12 mouse cellular contexts compared by ENCODE assay signal in genomic region chr5:115546536-115546935, GRCm38 (mm10). TPM values are rescaled to one million over a fixed set of nuclear protein-coding genes. Genes with fewer than 3 reads are reported as not detected.
DNase-seq lines count a peak whose midpoint lies in the region; ATAC-seq and TF ChIP-seq lines count a peak whose summit lies in the region.
"Had no signal": no experiment of that assay in that cellular context is flagged by ENCODE, and none has a peak within 500 bp of the region (broad histone marks: within the 10 kb centered on the region; RNA-seq: fewer than 3 reads in every experiment).

No protein-coding gene starts in this region.

- no peak overlapping the region for H3K9ac ChIP-seq in hindbrain, postnatal 0 days (replicated peaks; ENCODE audit: low read length)
- H3K9ac ChIP-seq in midbrain, embryonic 13.5 days (replicated peaks) = peak overlapping the region; percentile 39; the same call in 1 of the 2 replicates
- no peak overlapping the region for H3K9ac ChIP-seq in midbrain, embryonic 14.5 days (replicated peaks; ENCODE audit: low read length)
- H3K9ac ChIP-seq in liver, postnatal 0 days (replicated peaks) = no peak overlapping the region
- H3K9ac ChIP-seq: lung, embryonic 14.5 days had no signal

- H3K27me3 ChIP-seq in hindbrain, embryonic 10.5 days (ENCODE audit: insufficient read depth, poor library complexity, severe bottlenecking) = no peaks in the 10 kb centered on the region
- no peaks in the 10 kb centered on the region for H3K27me3 ChIP-seq in hindbrain, postnatal 0 days (ENCODE audit: insufficient read depth, low read length)
- no peaks in the 10 kb centered on the region for H3K27me3 ChIP-seq in midbrain, embryonic 13.5 days
- no peaks in the 10 kb centered on the region for H3K27me3 ChIP-seq in midbrain, embryonic 14.5 days (ENCODE audit: control insufficient read depth, insufficient read depth, low read length)
- no peaks in the 10 kb centered on the region for H3K27me3 ChIP-seq in limb, embryonic 10.5 days (ENCODE audit: low read depth, poor library complexity, severe bottlenecking)
- no peaks in the 10 kb centered on the region for H3K27me3 ChIP-seq in liver, postnatal 0 days (ENCODE audit: insufficient read depth, low read length)

- WGBS in hindbrain, embryonic 10.5 days = 69% methylated on average over 11 of the region's 11 CpGs
- 73% methylated on average over 11 of the region's 11 CpGs for WGBS in hindbrain, postnatal 0 days
- WGBS in midbrain, embryonic 13.5 days = 71% methylated on average over 11 of the region's 11 CpGs
- 75% methylated on average over 11 of the region's 11 CpGs for WGBS in midbrain, embryonic 14.5 days
- 79% methylated on average over 11 of the region's 11 CpGs for WGBS in limb, embryonic 10.5 days
- WGBS in liver, postnatal 0 days (ENCODE audit: insufficient replicate concordance) = 92% methylated on average over 11 of the region's 11 CpGs

- no peak overlapping the region for H3K4me2 ChIP-seq in hindbrain, postnatal 0 days (ENCODE audit: low read depth, low read length)
- H3K4me2 ChIP-seq in midbrain, embryonic 13.5 days (replicated peaks) = no peak overlapping the region
- no peak overlapping the region for H3K4me2 ChIP-seq in midbrain, embryonic 14.5 days (ENCODE audit: low read length)
- no peak overlapping the region for H3K4me2 ChIP-seq in liver, postnatal 0 days (ENCODE audit: low read depth, low read length)
- H3K4me2 ChIP-seq: lung, embryonic 14.5 days had no signal

- H3K4me1 ChIP-seq in hindbrain, embryonic 10.5 days (replicated peaks) = peaks cover 84% of the 10 kb centered on the region
- H3K4me1 ChIP-seq in hindbrain, postnatal 0 days (ENCODE audit: insufficient read depth, low read length) = peaks cover 12% of the 10 kb centered on the region
- H3K4me1 ChIP-seq in midbrain, embryonic 13.5 days (replicated peaks) = peaks cover 30% of the 10 kb centered on the region
- peaks cover 4% of the 10 kb centered on the region; the same call in 1 of the 2 replicates for H3K4me1 ChIP-seq in midbrain, embryonic 14.5 days (ENCODE audit: control insufficient read depth, insufficient read depth, low read length)
- peaks cover 56% of the 10 kb centered on the region for H3K4me1 ChIP-seq in limb, embryonic 10.5 days
- peaks cover 32% of the 10 kb centered on the region for H3K4me1 ChIP-seq in liver, postnatal 0 days (ENCODE audit: insufficient read depth)

- TF ChIP-seq CTCF in hindbrain, postnatal 0 days (IDR thresholded peaks at IDR 0.05; ENCODE audit: low read depth) = no peak
- TF ChIP-seq CTCF in liver, postnatal 0 days (IDR thresholded peaks at IDR 0.05; ENCODE audit: low read depth) = no peak

- peak; percentile 84 for DNase-seq in cerebellum, adult 11-12 months
- no peak for DNase-seq in cerebellum, postnatal 4 days (ENCODE audit: low spot score in 2 of 2)
- no peak for DNase-seq in hindbrain, embryonic 10.5 days (ENCODE audit: low spot score)
- DNase-seq in hindbrain, postnatal 0 days (ENCODE audit: low spot score) = no peak
- DNase-seq in midbrain, embryonic 14.5 days = no peak
- no peak for DNase-seq in limb, embryonic 10.5 days (ENCODE audit: low spot score)
- DNase-seq in liver, postnatal 0 days = no peak
- DNase-seq: adrenal gland, postnatal 25 days; kidney, adult 18-20 months; layer of hippocampus, adult 9-11 months; lung, embryonic 14.5 days had no signal

- TF ChIP-seq EP300 in liver, postnatal 0 days (IDR thresholded peaks at IDR 0.05; ENCODE audit: low read depth) = no peak

- H3K27ac ChIP-seq in hindbrain, embryonic 10.5 days = peak overlapping the region; percentile 78
- H3K27ac ChIP-seq in hindbrain, postnatal 0 days = no peak overlapping the region
- no peak overlapping the region for H3K27ac ChIP-seq in midbrain, embryonic 13.5 days
- no peak overlapping the region for H3K27ac ChIP-seq in midbrain, embryonic 14.5 days (replicated peaks; ENCODE audit: low read depth, low read length)
- H3K27ac ChIP-seq in limb, embryonic 10.5 days = peak overlapping the region; percentile 43
- no peak overlapping the region for H3K27ac ChIP-seq in liver, postnatal 0 days (ENCODE audit: low read depth)

- no peak for ATAC-seq in hindbrain, postnatal 0 days
- no peak for ATAC-seq in midbrain, embryonic 13.5 days
- ATAC-seq in midbrain, embryonic 14.5 days (ENCODE audit: low FRiP score, low TSS enrichment) = no peak
- no peak for ATAC-seq in liver, postnatal 0 days

- peaks cover 68% of the 10 kb centered on the region for H3K36me3 ChIP-seq in hindbrain, embryonic 10.5 days
- peaks cover 26% of the 10 kb centered on the region; the same call in 1 of the 2 replicates for H3K36me3 ChIP-seq in hindbrain, postnatal 0 days (ENCODE audit: insufficient read depth, low read length)
- peaks cover 36% of the 10 kb centered on the region for H3K36me3 ChIP-seq in midbrain, embryonic 13.5 days
- H3K36me3 ChIP-seq in midbrain, embryonic 14.5 days (ENCODE audit: control insufficient read depth, insufficient read depth, low read length) = peaks cover 31% of the 10 kb centered on the region
- peaks cover 76% of the 10 kb centered on the region for H3K36me3 ChIP-seq in limb, embryonic 10.5 days
- peaks cover 58% of the 10 kb centered on the region for H3K36me3 ChIP-seq in liver, postnatal 0 days (replicated peaks; ENCODE audit: insufficient read depth, low read length)

- H3K9me3 ChIP-seq in hindbrain, embryonic 10.5 days = no peaks in the 10 kb centered on the region
- no peaks in the 10 kb centered on the region for H3K9me3 ChIP-seq in hindbrain, postnatal 0 days (ENCODE audit: low read length)
- no peaks in the 10 kb centered on the region for H3K9me3 ChIP-seq in midbrain, embryonic 13.5 days
- H3K9me3 ChIP-seq in midbrain, embryonic 14.5 days (ENCODE audit: control insufficient read depth, low read length) = no peaks in the 10 kb centered on the region
- H3K9me3 ChIP-seq in limb, embryonic 10.5 days (replicated peaks) = no peaks in the 10 kb centered on the region
- no peaks in the 10 kb centered on the region for H3K9me3 ChIP-seq in liver, postnatal 0 days (ENCODE audit: low read length)

- H3K4me3 ChIP-seq in hindbrain, embryonic 10.5 days = no peak overlapping the region
- H3K4me3 ChIP-seq in hindbrain, postnatal 0 days (ENCODE audit: low read length) = no peak overlapping the region
- no peak overlapping the region for H3K4me3 ChIP-seq in midbrain, embryonic 13.5 days (replicated peaks)
- no peak overlapping the region for H3K4me3 ChIP-seq in midbrain, embryonic 14.5 days (replicated peaks; ENCODE audit: low read depth, low read length)
- no peak overlapping the region for H3K4me3 ChIP-seq in limb, embryonic 10.5 days
- no peak overlapping the region for H3K4me3 ChIP-seq in liver, postnatal 0 days (ENCODE audit: low read depth, low read length)

RNA-seq across cellular contexts. Expression of gene Rplp0, which starts 12.7 kb away (rescaled TPM):
- 1,124 and 1,374 TPM in 2 replicates for polyA plus RNA-seq in hindbrain, embryonic 10.5 days (2016; fragmentation: Nextera tagmentation; extraction: Ambion mirVana)
- 1,557 and 1,861 TPM in 2 replicates for total RNA-seq in hindbrain, postnatal 0 days (2014; rRNA removed)
- polyA plus RNA-seq in hindbrain, postnatal 0 days (2015; fragmentation: Nextera tagmentation; extraction: Ambion mirVana) = 786 and 796 TPM in 2 replicates
- 905 and 914 TPM in 2 replicates for polyA plus RNA-seq in midbrain, embryonic 13.5 days (2015; fragmentation: Nextera tagmentation; extraction: Ambion mirVana)
- polyA plus RNA-seq in midbrain, embryonic 14.5 days (2014; fragmentation: Nextera tagmentation; extraction: Ambion mirVana) = 1,038 and 1,071 TPM in 2 replicates
- polyA plus RNA-seq in limb, embryonic 10.5 days (2016; fragmentation: Nextera tagmentation; extraction: Ambion mirVana) = 1,442 and 1,757 TPM in 2 replicates
- 793 and 822 TPM in 2 replicates for polyA plus RNA-seq in liver, postnatal 0 days (2015; fragmentation: Nextera tagmentation; extraction: Ambion mirVana)

RNA-seq across cellular contexts. Expression of gene Gcn1l1, which starts 18.5 kb away (rescaled TPM):
- 56.9 and 57.5 TPM in 2 replicates for polyA plus RNA-seq in hindbrain, embryonic 10.5 days (2016; fragmentation: Nextera tagmentation; extraction: Ambion mirVana)
- 73.4 and 81.7 TPM in 2 replicates for total RNA-seq in hindbrain, postnatal 0 days (2014; rRNA removed)
- polyA plus RNA-seq in hindbrain, postnatal 0 days (2015; fragmentation: Nextera tagmentation; extraction: Ambion mirVana) = 22.8 and 24.3 TPM in 2 replicates
- 48.6 and 49.1 TPM in 2 replicates for polyA plus RNA-seq in midbrain, embryonic 13.5 days (2015; fragmentation: Nextera tagmentation; extraction: Ambion mirVana)
- polyA plus RNA-seq in midbrain, embryonic 14.5 days (2014; fragmentation: Nextera tagmentation; extraction: Ambion mirVana) = 40.5 and 51.2 TPM in 2 replicates
- 63.3 and 63.8 TPM in 2 replicates for polyA plus RNA-seq in limb, embryonic 10.5 days (2016; fragmentation: Nextera tagmentation; extraction: Ambion mirVana)
- polyA plus RNA-seq in liver, postnatal 0 days (2015; fragmentation: Nextera tagmentation; extraction: Ambion mirVana) = 7.7 and 10.3 TPM in 2 replicates

RNA-seq across cellular contexts. Expression of gene Pxn, which starts 40.1 kb away (rescaled TPM):
- 32.6 and 42.6 TPM in 2 replicates for polyA plus RNA-seq in hindbrain, embryonic 10.5 days (2016; fragmentation: Nextera tagmentation; extraction: Ambion mirVana)
- total RNA-seq in hindbrain, postnatal 0 days (2014; rRNA removed) = 40.6 and 41.0 TPM in 2 replicates
- 16.8 and 18.0 TPM in 2 replicates for polyA plus RNA-seq in hindbrain, postnatal 0 days (2015; fragmentation: Nextera tagmentation; extraction: Ambion mirVana)
- 16.2 and 18.3 TPM in 2 replicates for polyA plus RNA-seq in midbrain, embryonic 13.5 days (2015; fragmentation: Nextera tagmentation; extraction: Ambion mirVana)
- 10.9 and 11.3 TPM in 2 replicates for polyA plus RNA-seq in midbrain, embryonic 14.5 days (2014; fragmentation: Nextera tagmentation; extraction: Ambion mirVana)
- 36.8 and 45.3 TPM in 2 replicates for polyA plus RNA-seq in limb, embryonic 10.5 days (2016; fragmentation: Nextera tagmentation; extraction: Ambion mirVana)
- polyA plus RNA-seq in liver, postnatal 0 days (2015; fragmentation: Nextera tagmentation; extraction: Ambion mirVana) = 14.9 and 16.3 TPM in 2 replicates

Comparison
In these comparisons a context has a peak if more than half of its experiments do, and no peak if none do; other contexts are left out.
1. H3K27ac ChIP-seq: peak in hindbrain, embryonic 10.5 days (single experiment) and limb, embryonic 10.5 days (single experiment); none in hindbrain, postnatal 0 days (single experiment), midbrain, embryonic 13.5 days (single experiment), midbrain, embryonic 14.5 days (single experiment) and liver, postnatal 0 days (single experiment).